ENCODE assay signal across 13 mouse cellular contexts in the genomic region with DNA sequence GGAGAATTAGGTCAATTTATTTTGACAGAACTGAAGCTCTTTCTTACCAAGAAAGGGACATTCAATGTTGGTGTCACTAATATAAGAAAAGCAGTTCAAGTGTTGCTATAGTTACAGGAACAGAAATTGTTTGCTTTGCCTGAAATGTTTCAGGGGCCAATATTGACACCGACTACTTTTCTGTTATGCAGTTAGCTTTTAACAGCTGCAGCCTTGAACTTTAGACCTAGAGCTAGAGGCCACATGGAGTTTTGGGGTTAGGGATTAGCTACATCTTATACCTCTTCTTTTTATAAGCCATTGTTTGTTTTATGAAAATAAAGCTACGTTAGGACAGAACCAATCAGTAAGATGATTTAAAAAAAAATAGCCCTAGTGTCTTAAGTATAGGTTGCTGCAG.
"Had no signal": no experiment of that assay in that cellular context is flagged by ENCODE, and none has a peak within 500 bp of the region (broad histone marks: within the 10 kb centered on the region; RNA-seq: fewer than 3 reads in every experiment).

No protein-coding gene starts in this region.

- DNase-seq: kidney, postnatal 10 days; left cerebral cortex, postnatal 4 days; lung, adult 2 months; lung, postnatal 36 days; midbrain, embryonic 14.5 days; right cerebral cortex, postnatal 4 days; spleen, adult 18-20 months; thymus, adult 18-20 months; thymus, postnatal 14 days had no signal

- H3K36me3 ChIP-seq: limb, embryonic 13.5 days; neural tube, embryonic 12.5 days had no signal

- H3K4me3 ChIP-seq: limb, embryonic 13.5 days; neural tube, embryonic 12.5 days had no signal

- H3K9ac ChIP-seq: limb, embryonic 13.5 days; neural tube, embryonic 12.5 days had no signal

- H3K4me1 ChIP-seq: limb, embryonic 13.5 days; neural tube, embryonic 12.5 days had no signal

- H3K27ac ChIP-seq: limb, embryonic 13.5 days; neural tube, embryonic 12.5 days had no signal

- H3K27me3 ChIP-seq: limb, embryonic 13.5 days; neural tube, embryonic 12.5 days had no signal

- ATAC-seq: inflammation-experienced regulatory T-cells, adult 6 months; lung, postnatal 0 days had no signal

- H3K4me2 ChIP-seq: limb, embryonic 13.5 days; neural tube, embryonic 12.5 days had no signal

- H3K9me3 ChIP-seq: limb, embryonic 13.5 days; neural tube, embryonic 12.5 days had no signal
